Mouse (Mus musculus): ENCODE measurements around the gene Slc29a3.

The Slc29a3 gene

GRCm38 (mm10) chr10:60678926-60679325 lies 73.7 kb downstream of the Slc29a3 start:
- intact Hi-C loops (cut with DNase I), result no loop called here

- intact Hi-C loops (cut with DNase I), result no loop called here
These were observed 75.3 kb downstream of the Slc29a3 start for GRCm38 (mm10) chr10:60677319-60677718.

GRCm38 (mm10) chr10:60670166-60670565 lies 82.4 kb downstream of the Slc29a3 start:
- intact Hi-C loops (cut with DNase I), result no loop called here

- intact Hi-C loops (cut with DNase I), result no loop called here
These were observed 84.0 kb downstream of the Slc29a3 start for GRCm38 (mm10) chr10:60668591-60668990.

All from adrenal gland (tissue).